Mouse (Mus musculus): ENCODE data around the gene Gm20422. TPM values are rescaled to one million over a fixed set of nuclear protein-coding genes. Genes with fewer than 3 reads are reported as not detected.

Gm20422 gene
- polyA plus RNA-seq, 1 experiment from 2014 or later: not detected

Other genes starting within 250 kb of the Gm20422 start
- 9.6 and 9.7 TPM in 2 replicates for gene Zfp868, start 149.3 kb downstream of the Gm20422 start, polyA plus RNA-seq (2016; fragmentation: Nextera tagmentation; extraction: Ambion mirVana)
- 0.42 and 0.58 TPM in 2 replicates for gene Zfp964, start 120.4 kb downstream of the Gm20422 start, polyA plus RNA-seq (2016; fragmentation: Nextera tagmentation; extraction: Ambion mirVana)
- gene Zfp869, start 64.2 kb downstream of the Gm20422 start, polyA plus RNA-seq (2016; fragmentation: Nextera tagmentation; extraction: Ambion mirVana): 14.8 and 15.8 TPM in 2 replicates
- 1.8 and 2.3 TPM in 2 replicates for gene Zfp963, start 24.9 kb downstream of the Gm20422 start, polyA plus RNA-seq (2016; fragmentation: Nextera tagmentation; extraction: Ambion mirVana)
- 32.8 and 33.9 TPM in 2 replicates for gene Atp13a1, start 16.3 kb upstream of the Gm20422 start, polyA plus RNA-seq (2016; fragmentation: Nextera tagmentation; extraction: Ambion mirVana)
- 10.9 and 12.3 TPM in 2 replicates for gene Zfp866, start 16.3 kb upstream of the Gm20422 start, polyA plus RNA-seq (2016; fragmentation: Nextera tagmentation; extraction: Ambion mirVana)
- 5.4 and 6.6 TPM in 2 replicates for gene Gmip, start 33.8 kb upstream of the Gm20422 start, polyA plus RNA-seq (2016; fragmentation: Nextera tagmentation; extraction: Ambion mirVana)
- gene Lpar2, start 47.5 kb upstream of the Gm20422 start, polyA plus RNA-seq (2016; fragmentation: Nextera tagmentation; extraction: Ambion mirVana): 0.12 and 0.20 TPM in 2 replicates
- gene Pbx4, start 57.6 kb upstream of the Gm20422 start, polyA plus RNA-seq (2016; fragmentation: Nextera tagmentation; extraction: Ambion mirVana): 3.1 and 3.2 TPM in 2 replicates
- gene Cilp2, start 112.8 kb upstream of the Gm20422 start, polyA plus RNA-seq (2016; fragmentation: Nextera tagmentation; extraction: Ambion mirVana): 0.14 and 0.33 TPM in 2 replicates
- 3.8 and 4.5 TPM in 2 replicates for gene Tssk6, start 127.3 kb upstream of the Gm20422 start, polyA plus RNA-seq (2016; fragmentation: Nextera tagmentation; extraction: Ambion mirVana)
- 121 and 122 TPM in 2 replicates for gene Ndufa13, start 127.7 kb upstream of the Gm20422 start, polyA plus RNA-seq (2016; fragmentation: Nextera tagmentation; extraction: Ambion mirVana)
- gene Yjefn3, start 127.8 kb upstream of the Gm20422 start, polyA plus RNA-seq (2016; fragmentation: Nextera tagmentation; extraction: Ambion mirVana): 0.74 and 0.86 TPM in 2 replicates
- gene Gatad2a, start 221.5 kb upstream of the Gm20422 start, polyA plus RNA-seq (2016; fragmentation: Nextera tagmentation; extraction: Ambion mirVana): 60.2 and 62.6 TPM in 2 replicates

Data from liver, embryonic 12.5 days (tissue).